ENCODE assay signal across 15 mouse cellular contexts in the genomic region with DNA sequence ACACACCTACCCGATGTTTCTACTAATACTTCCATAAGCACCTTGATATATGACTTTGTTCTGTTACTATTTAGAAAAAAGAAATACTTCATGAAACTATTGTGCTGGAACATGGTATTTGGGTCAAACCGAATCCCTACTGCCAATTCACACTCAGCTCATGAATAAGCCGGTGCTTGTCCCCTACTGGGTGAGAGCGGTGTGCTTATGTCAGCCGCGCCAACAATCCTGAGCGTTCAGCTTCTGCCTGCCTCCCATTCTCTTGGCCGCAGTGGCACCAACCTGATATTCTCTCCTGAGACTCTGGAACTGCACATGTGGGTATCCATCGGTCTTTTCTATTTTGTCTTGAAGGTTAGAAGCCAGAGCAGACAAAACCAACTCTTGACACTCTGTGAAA.
A peak's percentile ranks its signal among the peaks of the same experiment; 100 is the strongest.
DNase-seq lines count a peak whose midpoint lies in the region.
"Had no signal": no experiment of that assay in that cellular context is flagged by ENCODE, and none has a peak within 500 bp of the region (broad histone marks: within the 10 kb centered on the region; RNA-seq: fewer than 3 reads in every experiment).

No protein-coding gene starts in this region.

- DNase-seq in cerebellum, adult 9-10 months, result peak; percentile 7
- DNase-seq in cerebellum, adult 8-10 months, result no peak
- DNase-seq in cerebellum, postnatal 36 days, result peak; percentile 12 to 16
- no peak for DNase-seq in cerebellum, postnatal 10 days
- peak; percentile 31 for DNase-seq in brain, adult 2 months (ENCODE audit: low read depth, low spot score)
- DNase-seq in thymus, adult 18-20 months, result no peak
- DNase-seq: adrenal gland, adult 2 months; adrenal gland, postnatal 14 days; embryo, embryonic 11 days; gastrocnemius, adult 2 months; gastrocnemius, postnatal 14 days; heart, postnatal 10 days; heart, postnatal 36 days; kidney, adult 18-20 months; kidney, adult 9 months had no signal

Comparison
In these comparisons a context has a peak if more than half of its experiments do, and no peak if none do; other contexts are left out.
1. DNase-seq: peak in cerebellum, adult 9-10 months (single experiment), cerebellum, postnatal 36 days (2 of 2) and brain, adult 2 months (single experiment); none in cerebellum, adult 8-10 months (single experiment), cerebellum, postnatal 10 days (0 of 2) and thymus, adult 18-20 months (0 of 2).